Mouse (Mus musculus) limb, embryonic 14.5 days (tissue): Measurements from ENCODE around the gene Slc25a39. TPM values are rescaled to one million over a fixed set of nuclear protein-coding genes. Genes with fewer than 3 reads are reported as not detected.
"Not testable (repeated sequence)": the region's sequence is repeated elsewhere in the genome, so short reads cannot be mapped to it uniquely, and the experiment has no call there.

Experiments used
- ATAC-seq: fragments of 200-750 bp; cut with Nextera tagmentation; 2 replicates; pipeline ENCODE4 v1.8.0; 2017; ENCODE audit warnings: low read depth, moderate number of reproducible peaks, moderate TSS enrichment; ENCODE audit not compliant: low FRiP score
- DNase-seq: peaks from one replicate; pipeline ENCODE4 v3.0.0-alpha.2; 2015; ENCODE audit warnings: low spot score
- H3K27ac ChIP-seq: fragments of 300-500 bp; sonication (generic); replicated peaks from 2 replicates; pipeline ENCODE4 v1.5.1; 2014; ENCODE audit warnings: low read depth, mild to moderate bottlenecking, low read length, moderate library complexity, mixed read lengths
- H3K27me3 ChIP-seq: fragments of 300-500 bp; sonication (generic); 2 replicates; pipeline ENCODE4 v1.6.1; 2014; ENCODE audit warnings: low read length, mixed read lengths; ENCODE audit not compliant: control insufficient read depth, insufficient read depth
- H3K36me3 ChIP-seq: fragments of 300-500 bp; sonication (generic); 2 replicates; pipeline ENCODE4 v1.6.1; 2014; ENCODE audit warnings: mild to moderate bottlenecking, low read length, moderate library complexity, mixed read lengths; ENCODE audit not compliant: control insufficient read depth, insufficient read depth
- H3K4me1 ChIP-seq: fragments of 300-500 bp; sonication (generic); 2 replicates; pipeline ENCODE4 v1.6.1; 2014; ENCODE audit warnings: antibody characterized with exemption, low read length, mixed read lengths; ENCODE audit not compliant: control insufficient read depth, insufficient read depth
- H3K4me2 ChIP-seq: fragments of 300-500 bp; sonication (generic); replicated peaks from 2 replicates; pipeline ENCODE4 v1.6.1; 2014; ENCODE audit warnings: low read depth, mild to moderate bottlenecking, low read length, moderate library complexity; ENCODE audit not compliant: severe bottlenecking
- H3K4me3 ChIP-seq: fragments of 300-500 bp; sonication (generic); replicated peaks from 2 replicates; pipeline ENCODE4 v1.5.1; 2014; ENCODE audit warnings: low read length
- H3K9ac ChIP-seq: fragments of 300-500 bp; sonication (generic); 2 replicates; pipeline ENCODE4 v1.6.1; 2014; ENCODE audit warnings: mild to moderate bottlenecking, low read depth, low read length, moderate library complexity; ENCODE audit not compliant: severe bottlenecking
- H3K9me3 ChIP-seq: fragments of 300-500 bp; sonication (generic); 2 replicates; pipeline ENCODE4 v1.6.1; 2016; ENCODE audit warnings: low read length; ENCODE audit not compliant: control insufficient read depth
- POLR2A ChIP-seq: fragments of 200-500 bp; IDR thresholded peaks from 2 replicates; pipeline ENCODE4 v1.8.0; 2012; ENCODE audit warnings: inconsistent platforms, mild to moderate bottlenecking, moderate library complexity, borderline replicate concordance; ENCODE audit not compliant: insufficient read depth, insufficient read length; ENCODE audit errors: extremely low read depth
- WGBS: fragments of 180-500 bp; shearing (Covaris S2); extraction: QIAGEN DNeasy Blood & Tissue Kit; methylation state at CpG from one replicate; pipeline ENCODE4 v1.1.7; 2014; 5-methylcytosine and 5-hydroxymethylcytosine counted together
- polyA plus RNA-seq, 2 experiments: library from polyadenylated mRNA; depleted of rRNA in 1 of 2; stranded (reverse) in 1 of 2; unstranded in 1 of 2; fragments of >200 nt; fragmentation: Nextera tagmentation in 1 of 2; extraction: Ambion mirVana in 1 of 2; gene quantifications; 2 replicates each; pipeline versions ENCODE4 v1.2.1 to v1.2.3; 2012 to 2014

The Slc25a39 gene
- polyA plus RNA-seq, 2 experiments, result 120 to 179 TPM

GRCm38 (mm10) chr11:102417160-102417559 lies 9.4 kb upstream of the Slc25a39 start:
- 84% methylated on average over 1 of the region's 1 CpGs for WGBS
- no peak for ATAC-seq
- no peak overlapping the region for H3K9ac ChIP-seq
- no peak overlapping the region for H3K27ac ChIP-seq
- H3K4me3 ChIP-seq, result no peak overlapping the region
- no peak overlapping the region for H3K4me2 ChIP-seq
- TF ChIP-seq POLR2A, result no peak
- H3K27me3 ChIP-seq, result no peaks in the 10 kb centered on the region
- no peaks in the 10 kb centered on the region for H3K4me1 ChIP-seq
- H3K9me3 ChIP-seq, result 0 out of 2 replicates have a peak, but pooled peaks cover 3% of the 10 kb centered on the region
- no peaks in the 10 kb centered on the region for H3K36me3 ChIP-seq
- no peak for DNase-seq

GRCm38 (mm10) chr11:102415034-102415802 lies 7.5 kb upstream of the Slc25a39 start:
- Histone ChIP-seq H3K9me3 (no peaks in the 10 kb centered on the region), H3K4me2 (no peak overlapping the region), H3K4me3 (no peak overlapping the region), H3K4me1 (no peaks in the 10 kb centered on the region), H3K27ac (no peak overlapping the region), H3K36me3 (no peaks in the 10 kb centered on the region), H3K9ac (no peak overlapping the region), H3K27me3 (no peaks in the 10 kb centered on the region)
- TF ChIP-seq POLR2A, result no peak
- no peak for ATAC-seq
- 76% methylated on average over 10 of the region's 10 CpGs for WGBS
- no peak for DNase-seq

DNA sequence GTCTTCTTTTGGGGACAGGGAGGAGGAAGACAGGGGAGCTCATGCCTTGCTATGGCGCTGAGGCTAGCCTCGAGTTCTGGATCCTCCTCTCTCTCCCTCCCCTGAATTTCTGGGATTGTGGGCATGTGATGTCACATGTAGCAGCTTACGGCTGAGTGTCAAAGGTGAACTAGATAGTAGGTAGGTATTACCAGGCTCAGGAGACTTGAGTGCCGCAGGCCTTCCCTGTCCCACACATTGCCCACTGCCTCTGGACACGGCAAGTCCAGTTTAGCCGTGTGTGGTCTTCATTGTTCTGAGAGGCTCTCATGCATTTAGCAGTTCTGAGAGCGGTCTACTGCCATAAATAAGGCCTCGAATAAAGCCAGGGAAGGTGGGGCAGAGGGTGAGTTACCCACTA lies 5.3 kb upstream of the Slc25a39 start:
- DNase-seq (no peak), ATAC-seq (no peak)
- no peak overlapping the region for H3K4me2 ChIP-seq
- H3K36me3 ChIP-seq, result no peaks in the 10 kb centered on the region
- no peak for TF ChIP-seq POLR2A
- no peak overlapping the region for H3K9ac ChIP-seq
- H3K27me3 ChIP-seq, result no peaks in the 10 kb centered on the region
- no peaks in the 10 kb centered on the region for H3K4me1 ChIP-seq
- no peak overlapping the region for H3K4me3 ChIP-seq
- no peak overlapping the region for H3K27ac ChIP-seq
- H3K9me3 ChIP-seq, result no peaks in the 10 kb centered on the region
- WGBS, result 75% methylated on average over 8 of the region's 8 CpGs

GRCm38 (mm10) chr11:102411704-102412103 lies 4.0 kb upstream of the Slc25a39 start:
- Histone ChIP-seq H3K27me3 (no peaks in the 10 kb centered on the region), H3K4me3 (no peak overlapping the region), H3K27ac (no peak overlapping the region), H3K4me2 (no peak overlapping the region), H3K4me1 (no peaks in the 10 kb centered on the region), H3K36me3 (no peaks in the 10 kb centered on the region), H3K9ac (no peak overlapping the region), H3K9me3 (no peaks in the 10 kb centered on the region)
- DNase-seq (peak; percentile 93), ATAC-seq (peak; percentile 17; the same call in 1 of the 2 replicates)
- 7% methylated on average over 11 of the region's 11 CpGs for WGBS
- no peak for TF ChIP-seq POLR2A

DNA sequence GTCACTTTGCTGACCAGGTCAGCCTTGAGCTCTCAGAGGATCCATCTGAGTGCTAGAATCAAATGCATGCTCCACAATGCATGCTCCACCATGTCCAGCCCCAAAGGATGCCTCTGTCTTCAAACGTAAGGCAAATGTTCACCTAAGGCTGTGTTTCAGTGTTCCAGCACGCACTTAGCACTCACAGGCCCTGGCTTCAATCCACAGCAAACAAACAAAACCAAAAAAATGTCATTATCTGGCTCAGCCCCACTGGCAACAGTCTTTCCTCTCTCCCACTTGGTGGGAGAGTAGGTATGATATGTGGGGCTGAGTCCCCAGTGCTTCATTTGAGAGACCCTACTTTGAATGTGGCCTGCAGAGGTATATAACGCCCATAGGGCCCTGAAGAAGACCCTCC lies 3.3 kb upstream of the Slc25a39 start:
- TF ChIP-seq POLR2A, result no peak
- Histone ChIP-seq H3K4me3 (no peak overlapping the region), H3K27ac (no peak overlapping the region), H3K9ac (no peak overlapping the region), H3K4me1 (peaks cover 6% of the 10 kb centered on the region), H3K4me2 (no peak overlapping the region), H3K9me3 (no peaks in the 10 kb centered on the region), H3K36me3 (no peaks in the 10 kb centered on the region), H3K27me3 (no peaks in the 10 kb centered on the region)
- ATAC-seq (no peak), DNase-seq (no peak)
- 82% methylated on average over 3 of the region's 3 CpGs for WGBS

DNA sequence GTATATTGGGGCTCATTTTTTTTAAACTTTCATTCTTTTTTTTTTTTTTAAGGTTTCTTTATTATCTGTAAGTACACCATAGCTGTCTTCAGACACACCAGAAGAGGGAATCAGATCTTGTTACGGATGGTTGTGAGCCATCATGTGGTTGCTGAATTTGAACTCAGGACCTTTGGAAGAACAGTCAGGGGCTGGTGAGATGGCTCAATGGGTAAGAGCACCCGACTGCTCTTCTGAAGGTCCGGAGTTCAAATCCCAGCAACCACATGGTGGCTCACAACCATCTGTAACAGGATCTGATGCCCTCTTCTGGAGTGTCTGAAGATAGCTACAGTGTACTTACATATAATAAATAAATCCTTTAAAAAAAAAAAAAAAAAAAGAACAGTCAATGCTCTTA lies 2.6 kb upstream of the Slc25a39 start:
- not testable (repeated sequence) for H3K9me3 ChIP-seq, H3K4me1 ChIP-seq, ATAC-seq, DNase-seq, H3K27ac ChIP-seq, H3K9ac ChIP-seq, H3K4me2 ChIP-seq, H3K36me3 ChIP-seq, H3K27me3 ChIP-seq, H3K4me3 ChIP-seq
- WGBS, result 92% methylated on average over 3 of the region's 3 CpGs
